Mouse (Mus musculus): Measurements from ENCODE around the gene St5. TPM values are rescaled to one million over a fixed set of nuclear protein-coding genes. Genes with fewer than 3 reads are reported as not detected.

Gene St5
- polyA plus RNA-seq, 1 experiment from 2014 or later = 53.3 TPM

- Histone ChIP-seq H3K4me1 (ENCODE audit: control insufficient read depth, insufficient read depth, low read length) (peaks cover 7% of the 10 kb centered on the region; the same call in 1 of the 2 replicates), H3K9ac (replicated peaks; ENCODE audit: low read depth, low read length) (no peak overlapping the region), H3K36me3 (ENCODE audit: control insufficient read depth, insufficient read depth, low read length) (peaks cover 5% of the 10 kb centered on the region; the same call in 1 of the 2 replicates), H3K4me3 (ENCODE audit: low read depth, low read length) (no peak overlapping the region), H3K27me3 (ENCODE audit: control insufficient read depth, insufficient read depth, low read length) (no peaks in the 10 kb centered on the region), H3K4me2 (replicated peaks; ENCODE audit: low read depth, low read length) (no peak overlapping the region), H3K27ac (ENCODE audit: low read length) (no peak overlapping the region), H3K9me3 (ENCODE audit: control insufficient read depth, low read depth, low read length) (no peaks in the 10 kb centered on the region)
- no peak for ATAC-seq (ENCODE audit: insufficient number of reproducible peaks, insufficient read depth, low FRiP score, low read depth)
- 83% methylated on average over 4 of the region's 4 CpGs for WGBS
Observed at GRCm38 (mm10) chr7:109734806-109735205, 31.4 kb upstream of the St5 start.

- Histone ChIP-seq H3K9me3 (ENCODE audit: control insufficient read depth, low read depth, low read length) (no peaks in the 10 kb centered on the region), H3K4me1 (ENCODE audit: control insufficient read depth, insufficient read depth, low read length) (peaks cover 7% of the 10 kb centered on the region; the same call in 1 of the 2 replicates), H3K36me3 (ENCODE audit: control insufficient read depth, insufficient read depth, low read length) (peaks cover 5% of the 10 kb centered on the region; the same call in 1 of the 2 replicates), H3K9ac (replicated peaks; ENCODE audit: low read depth, low read length) (no peak within 1 kb of the TSS), H3K4me2 (replicated peaks; ENCODE audit: low read depth, low read length) (no peak within 1 kb of the TSS), H3K27me3 (ENCODE audit: control insufficient read depth, insufficient read depth, low read length) (no peaks in the 10 kb centered on the region), H3K4me3 (ENCODE audit: low read depth, low read length) (no peak within 1 kb of the TSS), H3K27ac (ENCODE audit: low read length) (no peak within 1 kb of the TSS)
- 87% methylated on average over 5 of the region's 5 CpGs for WGBS
- ATAC-seq (ENCODE audit: insufficient number of reproducible peaks, insufficient read depth, low FRiP score, low read depth) = no peak
Observed at GRCm38 (mm10) chr7:109731626-109732025, 28.2 kb upstream of the St5 start, which contains the start of gene Ascl3. TSS of gene Ascl3 (minus strand) at chr7:109731726.

- H3K4me3 ChIP-seq (ENCODE audit: low read depth, low read length) = no peak within 1 kb of the TSS
- H3K36me3 ChIP-seq (ENCODE audit: control insufficient read depth, insufficient read depth, low read length) = no peaks in the 10 kb centered on the region
- H3K9me3 ChIP-seq (ENCODE audit: control insufficient read depth, low read depth, low read length) = no peaks in the 10 kb centered on the region
- no peak within 1 kb of the TSS for H3K27ac ChIP-seq (ENCODE audit: low read length)
- no peaks in the 10 kb centered on the region for H3K4me1 ChIP-seq (ENCODE audit: control insufficient read depth, insufficient read depth, low read length)
- no peak for ATAC-seq (ENCODE audit: insufficient number of reproducible peaks, insufficient read depth, low FRiP score, low read depth)
- H3K4me2 ChIP-seq (replicated peaks; ENCODE audit: low read depth, low read length) = no peak within 1 kb of the TSS
- 90% methylated on average over 5 of the region's 5 CpGs for WGBS
- no peaks in the 10 kb centered on the region for H3K27me3 ChIP-seq (ENCODE audit: control insufficient read depth, insufficient read depth, low read length)
- H3K9ac ChIP-seq (replicated peaks; ENCODE audit: low read depth, low read length) = no peak within 1 kb of the TSS
Observed at GRCm38 (mm10) chr7:109723697-109724096, 20.3 kb upstream of the St5 start, which contains the start of gene BC051019. TSS of gene BC051019 (minus strand) at chr7:109723850.

GRCm38 (mm10) chr7:109723114-109723513, 19.7 kb upstream of the St5 start:
- Histone ChIP-seq H3K36me3 (ENCODE audit: control insufficient read depth, insufficient read depth, low read length) (no peaks in the 10 kb centered on the region), H3K4me1 (ENCODE audit: control insufficient read depth, insufficient read depth, low read length) (no peaks in the 10 kb centered on the region), H3K27ac (ENCODE audit: low read length) (no peak overlapping the region), H3K9ac (replicated peaks; ENCODE audit: low read depth, low read length) (no peak overlapping the region), H3K27me3 (ENCODE audit: control insufficient read depth, insufficient read depth, low read length) (no peaks in the 10 kb centered on the region), H3K9me3 (ENCODE audit: control insufficient read depth, low read depth, low read length) (no peaks in the 10 kb centered on the region), H3K4me2 (replicated peaks; ENCODE audit: low read depth, low read length) (no peak overlapping the region), H3K4me3 (ENCODE audit: low read depth, low read length) (no peak overlapping the region)
- WGBS = 86% methylated on average over 8 of the region's 8 CpGs
- ATAC-seq (ENCODE audit: insufficient number of reproducible peaks, insufficient read depth, low FRiP score, low read depth) = 0 out of 2 replicates have a peak, but pooled peaks have one; percentile 40

- 94% methylated on average over 2 of the region's 2 CpGs for WGBS
- no peak for ATAC-seq (ENCODE audit: insufficient number of reproducible peaks, insufficient read depth, low FRiP score, low read depth)
- no peak overlapping the region for H3K27ac ChIP-seq (ENCODE audit: low read length)
- no peaks in the 10 kb centered on the region for H3K36me3 ChIP-seq (ENCODE audit: control insufficient read depth, insufficient read depth, low read length)
- H3K4me3 ChIP-seq (ENCODE audit: low read depth, low read length) = no peak overlapping the region
- H3K4me2 ChIP-seq (replicated peaks; ENCODE audit: low read depth, low read length) = no peak overlapping the region
- no peaks in the 10 kb centered on the region for H3K4me1 ChIP-seq (ENCODE audit: control insufficient read depth, insufficient read depth, low read length)
- H3K27me3 ChIP-seq (ENCODE audit: control insufficient read depth, insufficient read depth, low read length) = no peaks in the 10 kb centered on the region
- no peaks in the 10 kb centered on the region for H3K9me3 ChIP-seq (ENCODE audit: control insufficient read depth, low read depth, low read length)
- H3K9ac ChIP-seq (replicated peaks; ENCODE audit: low read depth, low read length) = no peak overlapping the region
Observed at GRCm38 (mm10) chr7:109722618-109723017, 19.2 kb upstream of the St5 start.

GRCm38 (mm10) chr7:109719286-109719685, 15.9 kb upstream of the St5 start:
- Histone ChIP-seq H3K9ac (replicated peaks; ENCODE audit: low read depth, low read length) (no peak overlapping the region), H3K9me3 (ENCODE audit: control insufficient read depth, low read depth, low read length) (no peaks in the 10 kb centered on the region), H3K4me1 (ENCODE audit: control insufficient read depth, insufficient read depth, low read length) (no peaks in the 10 kb centered on the region), H3K4me3 (ENCODE audit: low read depth, low read length) (no peak overlapping the region), H3K27ac (ENCODE audit: low read length) (no peak overlapping the region), H3K36me3 (ENCODE audit: control insufficient read depth, insufficient read depth, low read length) (no peaks in the 10 kb centered on the region), H3K4me2 (replicated peaks; ENCODE audit: low read depth, low read length) (no peak overlapping the region), H3K27me3 (ENCODE audit: control insufficient read depth, insufficient read depth, low read length) (no peaks in the 10 kb centered on the region)
- no peak for ATAC-seq (ENCODE audit: insufficient number of reproducible peaks, insufficient read depth, low FRiP score, low read depth)
- 60% methylated on average over 9 of the region's 9 CpGs for WGBS

GRCm38 (mm10) chr7:109713434-109713982, 10.1 kb upstream of the St5 start:
- WGBS = 85% methylated on average over 2 of the region's 2 CpGs
- no peaks in the 10 kb centered on the region for H3K27me3 ChIP-seq (ENCODE audit: control insufficient read depth, insufficient read depth, low read length)
- no peak for ATAC-seq (ENCODE audit: insufficient number of reproducible peaks, insufficient read depth, low FRiP score, low read depth)
- H3K4me2 ChIP-seq (replicated peaks; ENCODE audit: low read depth, low read length) = no peak overlapping the region
- H3K36me3 ChIP-seq (ENCODE audit: control insufficient read depth, insufficient read depth, low read length) = no peaks in the 10 kb centered on the region; the same call in 1 of the 2 replicates
- H3K9ac ChIP-seq (replicated peaks; ENCODE audit: low read depth, low read length) = no peak overlapping the region
- H3K4me1 ChIP-seq (ENCODE audit: control insufficient read depth, insufficient read depth, low read length) = peaks cover 3% of the 10 kb centered on the region; the same call in 1 of the 2 replicates
- no peaks in the 10 kb centered on the region for H3K9me3 ChIP-seq (ENCODE audit: control insufficient read depth, low read depth, low read length)
- no peak overlapping the region for H3K27ac ChIP-seq (ENCODE audit: low read length)
- H3K4me3 ChIP-seq (ENCODE audit: low read depth, low read length) = no peak overlapping the region

GRCm38 (mm10) chr7:109712198-109712597, 8.8 kb upstream of the St5 start:
- Histone ChIP-seq H3K4me3 (ENCODE audit: low read depth, low read length) (no peak overlapping the region), H3K9me3 (ENCODE audit: control insufficient read depth, low read depth, low read length) (no peaks in the 10 kb centered on the region), H3K9ac (replicated peaks; ENCODE audit: low read depth, low read length) (no peak overlapping the region), H3K4me1 (ENCODE audit: control insufficient read depth, insufficient read depth, low read length) (peaks cover 3% of the 10 kb centered on the region; the same call in 1 of the 2 replicates), H3K27me3 (ENCODE audit: control insufficient read depth, insufficient read depth, low read length) (no peaks in the 10 kb centered on the region), H3K36me3 (ENCODE audit: control insufficient read depth, insufficient read depth, low read length) (no peaks in the 10 kb centered on the region; the same call in 1 of the 2 replicates), H3K27ac (ENCODE audit: low read length) (no peak overlapping the region), H3K4me2 (replicated peaks; ENCODE audit: low read depth, low read length) (no peak overlapping the region)
- ATAC-seq (ENCODE audit: insufficient number of reproducible peaks, insufficient read depth, low FRiP score, low read depth) = no peak
- 90% methylated on average over 7 of the region's 7 CpGs for WGBS

GRCm38 (mm10) chr7:109710069-109710468, 6.7 kb upstream of the St5 start:
- Histone ChIP-seq H3K4me3 (ENCODE audit: low read depth, low read length) (no peak overlapping the region), H3K27me3 (ENCODE audit: control insufficient read depth, insufficient read depth, low read length) (no peaks in the 10 kb centered on the region), H3K4me2 (replicated peaks; ENCODE audit: low read depth, low read length) (no peak overlapping the region), H3K27ac (ENCODE audit: low read length) (no peak overlapping the region), H3K9me3 (ENCODE audit: control insufficient read depth, low read depth, low read length) (no peaks in the 10 kb centered on the region), H3K9ac (replicated peaks; ENCODE audit: low read depth, low read length) (no peak overlapping the region), H3K36me3 (ENCODE audit: control insufficient read depth, insufficient read depth, low read length) (no peaks in the 10 kb centered on the region; the same call in 1 of the 2 replicates), H3K4me1 (ENCODE audit: control insufficient read depth, insufficient read depth, low read length) (peaks cover 3% of the 10 kb centered on the region; the same call in 1 of the 2 replicates)
- ATAC-seq (ENCODE audit: insufficient number of reproducible peaks, insufficient read depth, low FRiP score, low read depth) = no peak
- whole genome bisulfite sequencing = 46% methylated on average over 1 of the region's 1 CpGs

Data from stomach, embryonic 14.5 days (tissue).